Mouse (Mus musculus) midbrain, embryonic 16.5 days (tissue): Measurements from ENCODE around the gene Apobec1. TPM values are rescaled to one million over a fixed set of nuclear protein-coding genes. Genes with fewer than 3 reads are reported as not detected.
"Not testable (repeated sequence)": the region's sequence is repeated elsewhere in the genome, so short reads cannot be mapped to it uniquely, and the experiment has no call there.

Source experiments
- ATAC-seq: fragments of 200-750 bp; cut with Nextera tagmentation; 2 replicates; pipeline ENCODE4 v1.8.0; 2017; ENCODE audit warnings: moderate TSS enrichment
- H3K27ac ChIP-seq: fragments of 300-500 bp; sonication (generic); 2 replicates; pipeline ENCODE4 v1.5.1; 2014; ENCODE audit warnings: mild to moderate bottlenecking, low read length, mixed read lengths
- H3K27me3 ChIP-seq: fragments of 300-500 bp; sonication (generic); 2 replicates; pipeline ENCODE4 v1.6.1; 2014; ENCODE audit warnings: low read depth, low read length, mixed read lengths; ENCODE audit not compliant: control insufficient read depth, insufficient read depth
- H3K36me3 ChIP-seq: fragments of 300-500 bp; sonication (generic); 2 replicates; pipeline ENCODE4 v1.6.1; 2014; ENCODE audit warnings: mild to moderate bottlenecking, low read length, moderate library complexity, mixed read lengths; ENCODE audit not compliant: control insufficient read depth, insufficient read depth
- H3K4me1 ChIP-seq: fragments of 300-500 bp; sonication (generic); 2 replicates; pipeline ENCODE4 v1.6.1; 2014; ENCODE audit warnings: mild to moderate bottlenecking, low read length, mixed read lengths; ENCODE audit not compliant: control insufficient read depth, insufficient read depth
- H3K4me2 ChIP-seq: fragments of 300-500 bp; sonication (generic); 2 replicates; pipeline ENCODE4 v1.6.1; 2014; ENCODE audit warnings: mild to moderate bottlenecking, low read length, mixed read lengths
- H3K4me3 ChIP-seq: fragments of 300-500 bp; sonication (generic); 2 replicates; pipeline ENCODE4 v1.5.1; 2014; ENCODE audit warnings: low read depth, mild to moderate bottlenecking, low read length, moderate library complexity, mixed read lengths
- H3K9ac ChIP-seq: fragments of 300-500 bp; sonication (generic); 2 replicates; pipeline ENCODE4 v1.6.1; 2014; ENCODE audit warnings: low read depth, low read length, mixed read lengths
- H3K9me3 ChIP-seq: fragments of 300-500 bp; sonication (generic); replicated peaks from 2 replicates; pipeline ENCODE4 v1.6.1; 2014; ENCODE audit warnings: mild to moderate bottlenecking, low read length, mixed read lengths; ENCODE audit not compliant: control insufficient read depth, poor library complexity, severe bottlenecking
- WGBS: fragments of 180-500 bp; shearing (Covaris S2); extraction: QIAGEN DNeasy Blood & Tissue Kit; methylation state at CpG from one replicate; pipeline ENCODE4 v1.1.7; 2014; 5-methylcytosine and 5-hydroxymethylcytosine counted together
- polyA plus RNA-seq: library from polyadenylated mRNA; unstranded; fragments of >200 nt; fragmentation: Nextera tagmentation; extraction: Ambion mirVana; gene quantifications from 2 replicates; pipeline ENCODE4 v1.2.1, GENCODE M21; 2015

Apobec1 gene
- polyA plus RNA-seq, 1 experiment from 2014 or later = 1.7 TPM

DNA sequence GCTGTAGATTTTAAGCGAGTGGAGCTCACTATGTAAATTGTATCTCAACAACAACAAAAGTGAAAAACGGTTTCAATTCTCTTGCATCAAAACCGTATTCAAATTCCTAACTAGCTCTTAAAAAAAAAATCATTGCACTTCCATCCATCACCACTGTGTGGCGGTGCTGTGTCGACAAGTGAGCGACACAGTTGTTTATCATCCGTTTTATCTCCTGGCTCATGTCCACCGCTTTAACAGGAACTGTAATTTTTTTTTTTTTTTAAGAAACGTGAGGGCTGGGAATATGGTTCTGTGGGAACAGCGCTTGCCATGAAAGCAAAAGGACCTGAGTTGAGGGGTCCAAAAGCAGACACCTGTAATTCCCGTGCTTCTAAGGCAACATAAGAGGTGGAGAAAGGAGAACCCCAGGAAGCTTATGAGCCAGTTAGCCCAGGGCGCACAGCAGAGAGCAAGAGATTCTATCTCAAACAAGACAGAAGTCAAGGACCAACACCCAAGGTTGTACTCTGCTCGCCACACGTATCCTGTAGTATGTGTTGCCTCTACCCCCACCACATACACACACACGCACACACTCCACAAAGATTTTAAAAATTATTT, 45.2 kb downstream of the Apobec1 start:
- no peaks in the 10 kb centered on the region for H3K36me3 ChIP-seq
- no peak overlapping the region for H3K27ac ChIP-seq
- ATAC-seq = peak; percentile 19; the same call in 1 of the 2 replicates
- peak overlapping the region; percentile 33 for H3K4me3 ChIP-seq
- WGBS = 24% methylated on average over 15 of the region's 15 CpGs
- H3K9ac ChIP-seq = peak overlapping the region; percentile 49; the same call in 1 of the 2 replicates
- H3K4me2 ChIP-seq = peak overlapping the region; percentile 48
- H3K27me3 ChIP-seq = no peaks in the 10 kb centered on the region; the same call in 1 of the 2 replicates
- H3K4me1 ChIP-seq = peaks cover 2% of the 10 kb centered on the region
- H3K9me3 ChIP-seq = no peaks in the 10 kb centered on the region

DNA sequence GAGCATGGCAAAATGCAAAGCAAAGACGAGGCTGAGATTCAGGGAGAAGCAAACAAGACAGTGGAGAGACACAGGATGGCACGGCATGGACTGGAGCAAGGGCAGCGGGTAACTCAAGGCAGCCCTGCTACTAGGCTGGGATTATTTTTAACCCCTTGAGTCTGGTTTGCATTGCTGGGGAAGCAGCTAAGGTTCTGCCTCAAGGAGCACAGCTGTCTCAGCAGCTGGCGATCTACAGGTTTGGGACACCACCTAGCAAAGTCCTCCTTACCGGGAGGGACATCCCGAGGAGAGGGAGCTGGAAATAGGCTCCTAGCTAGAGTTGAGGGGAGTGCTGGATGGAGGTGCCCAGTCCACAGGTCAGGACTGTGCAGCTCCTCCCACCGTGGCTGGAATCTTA, 47.0 kb downstream of the Apobec1 start:
- no peak overlapping the region for H3K9ac ChIP-seq
- H3K27ac ChIP-seq = no peak overlapping the region
- no peaks in the 10 kb centered on the region for H3K36me3 ChIP-seq
- no peak overlapping the region for H3K4me3 ChIP-seq
- peaks cover under 1% of the 10 kb centered on the region for H3K4me1 ChIP-seq
- no peak overlapping the region for H3K4me2 ChIP-seq
- no peaks in the 10 kb centered on the region for H3K27me3 ChIP-seq
- H3K9me3 ChIP-seq = no peaks in the 10 kb centered on the region
- 47% methylated on average over 7 of the region's 7 CpGs for WGBS
- ATAC-seq = no peak

DNA sequence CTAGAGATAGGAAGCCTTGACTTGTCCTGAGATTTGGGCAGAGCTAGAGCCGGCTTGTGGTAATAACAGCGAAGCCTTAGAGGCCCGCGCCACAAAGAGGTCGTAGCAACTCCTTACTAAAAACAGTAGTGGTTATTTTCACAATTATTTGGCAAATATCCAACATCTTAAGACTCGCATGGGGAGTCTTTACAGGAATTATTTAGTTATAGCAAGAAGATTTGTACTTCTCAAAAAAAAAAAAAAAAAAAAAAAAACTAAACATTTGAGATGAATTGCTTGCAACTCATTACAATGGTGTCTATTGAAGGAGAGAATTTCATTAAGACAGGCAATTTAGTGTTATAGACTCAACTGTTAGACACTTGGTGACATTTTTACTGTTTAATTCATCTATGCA, 48.1 kb downstream of the Apobec1 start:
- no peaks in the 10 kb centered on the region; the same call in 1 of the 2 replicates for H3K4me1 ChIP-seq
- H3K36me3 ChIP-seq = no peaks in the 10 kb centered on the region
- H3K4me2 ChIP-seq = no peak overlapping the region
- no peak overlapping the region for H3K4me3 ChIP-seq
- WGBS = 83% methylated on average over 6 of the region's 6 CpGs
- H3K27me3 ChIP-seq = no peaks in the 10 kb centered on the region
- H3K9me3 ChIP-seq = no peaks in the 10 kb centered on the region
- H3K27ac ChIP-seq = no peak overlapping the region
- ATAC-seq = no peak
- H3K9ac ChIP-seq = no peak overlapping the region

DNA sequence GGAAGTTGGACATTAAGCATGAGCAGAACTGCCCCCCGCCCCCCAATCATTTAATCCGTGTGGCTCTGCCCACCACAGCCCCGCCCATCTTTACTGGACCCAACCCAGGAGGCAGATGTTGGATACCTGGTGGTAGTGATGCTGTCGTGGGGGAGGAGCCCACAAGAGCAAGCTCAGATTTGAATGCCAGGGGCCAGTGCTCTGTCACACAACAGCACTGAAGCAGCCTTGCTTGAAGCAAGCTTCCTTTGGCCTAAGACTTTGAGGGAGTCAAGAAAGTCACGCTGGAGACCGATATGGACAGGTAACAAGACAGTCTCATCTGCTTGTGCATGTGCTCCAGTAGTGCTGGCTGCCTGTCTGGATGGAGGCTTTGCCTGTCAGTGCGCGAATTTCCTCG, 48.6 kb downstream of the Apobec1 start, which contains the start of gene Aicda:
Gene Aicda (plus strand): TSS at position 196 of the 400 bp plus-strand sequence.
- ATAC-seq = no peak

DNA sequence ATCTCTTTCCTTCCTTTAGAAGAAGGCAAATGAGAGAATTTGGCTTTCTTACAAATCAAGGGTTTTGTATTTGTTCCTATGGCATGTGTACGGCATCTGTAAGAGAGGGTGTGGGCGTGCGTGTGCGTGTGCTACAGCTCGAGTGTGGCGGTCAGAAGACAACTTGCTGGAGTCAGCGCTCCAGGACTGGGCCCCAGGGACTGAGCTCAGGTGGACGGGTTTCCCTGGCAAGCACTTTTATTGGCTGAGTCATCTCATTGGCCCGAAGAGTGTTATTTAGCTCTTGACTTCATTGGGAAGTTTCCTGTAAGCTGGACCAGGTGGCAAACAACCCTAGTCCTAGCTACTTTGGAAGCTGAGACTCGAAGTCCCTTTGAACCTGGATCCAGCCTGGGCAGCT, 56.3 kb downstream of the Apobec1 start:
- WGBS = 82% methylated on average over 10 of the region's 10 CpGs
- ATAC-seq = no peak
- H3K4me2 ChIP-seq = no peak overlapping the region

More for the DNA sequence above, 48.6 kb downstream of the Apobec1 start, which contains the start of gene Aicda:
- Histone ChIP-seq H3K9ac (no peak within 1 kb of the TSS), H3K27me3 (no peaks in the 10 kb centered on the region), H3K4me3 (no peak within 1 kb of the TSS), H3K4me2 (no peak within 1 kb of the TSS), H3K36me3 (no peaks in the 10 kb centered on the region), H3K9me3 (no peaks in the 10 kb centered on the region), H3K27ac (no peak within 1 kb of the TSS), H3K4me1 (no peaks in the 10 kb centered on the region; the same call in 1 of the 2 replicates)
- 58% methylated on average over 9 of the region's 9 CpGs for WGBS

DNA sequence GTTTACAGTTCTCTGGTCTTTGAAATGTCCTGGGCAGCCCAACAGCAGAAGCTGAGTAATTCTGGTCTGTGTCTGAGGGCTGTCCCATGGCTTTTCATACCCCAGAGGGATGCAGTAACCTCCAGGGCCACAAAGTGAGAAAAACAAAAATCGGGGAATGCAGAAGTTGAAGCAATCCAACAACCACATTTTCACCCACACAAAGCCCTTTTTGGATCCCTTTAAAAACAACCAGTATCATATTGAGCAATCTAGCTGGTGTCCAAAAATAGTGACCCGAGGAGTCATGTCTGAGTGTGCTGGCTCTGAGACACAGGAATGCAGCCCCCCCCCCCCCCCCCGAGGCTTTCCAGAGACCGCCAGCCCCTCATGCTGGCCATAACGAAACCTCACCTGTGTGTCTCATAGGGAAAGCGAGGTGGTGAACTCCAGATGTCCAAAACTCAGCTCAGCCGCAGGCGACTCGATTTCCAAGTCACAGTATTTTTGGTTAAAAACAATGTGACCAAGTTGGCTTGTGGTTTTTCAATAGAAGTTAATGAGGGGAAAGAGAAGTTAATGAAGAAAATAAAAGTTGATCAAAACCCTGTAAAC, 56.9 kb downstream of the Apobec1 start:
- no peak overlapping the region for H3K4me2 ChIP-seq
- H3K36me3 ChIP-seq = no peaks in the 10 kb centered on the region
- H3K9me3 ChIP-seq = no peaks in the 10 kb centered on the region
- H3K27me3 ChIP-seq = no peaks in the 10 kb centered on the region
- no peak overlapping the region for H3K9ac ChIP-seq
- ATAC-seq = no peak
- no peak overlapping the region for H3K27ac ChIP-seq
- H3K4me3 ChIP-seq = no peak overlapping the region
- 82% methylated on average over 8 of the region's 9 CpGs for WGBS
- H3K4me1 ChIP-seq = no peaks in the 10 kb centered on the region

More for the DNA sequence above, 56.3 kb downstream of the Apobec1 start:
- Histone ChIP-seq H3K9ac (no peak overlapping the region), H3K9me3 (no peaks in the 10 kb centered on the region), H3K27me3 (no peaks in the 10 kb centered on the region), H3K36me3 (no peaks in the 10 kb centered on the region), H3K27ac (no peak overlapping the region), H3K4me3 (no peak overlapping the region), H3K4me1 (no peaks in the 10 kb centered on the region)

DNA sequence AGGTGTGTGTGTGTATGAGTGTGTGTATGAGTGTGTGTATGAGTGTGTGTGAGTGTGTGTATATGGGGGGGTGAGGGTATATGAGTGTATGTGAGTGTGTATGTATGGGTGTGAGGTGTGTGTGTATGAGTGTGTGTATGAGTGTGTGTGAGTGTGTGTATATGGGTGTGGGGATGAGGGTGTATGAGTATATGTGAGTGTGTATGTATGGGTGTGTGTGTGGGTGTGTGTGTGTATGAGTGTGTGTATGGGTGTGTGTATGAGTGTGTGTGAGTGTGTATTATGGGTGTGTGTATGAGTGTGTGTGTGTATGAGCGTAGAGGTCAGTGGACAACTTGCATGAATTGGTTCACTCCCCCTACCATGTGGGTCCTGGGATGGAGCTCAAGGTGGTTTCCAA, 57.6 kb downstream of the Apobec1 start:
- Histone ChIP-seq H3K36me3 (no peaks in the 10 kb centered on the region), H3K27me3 (no peaks in the 10 kb centered on the region), H3K9me3 (no peaks in the 10 kb centered on the region), H3K4me3 (no peak overlapping the region), H3K27ac (no peak overlapping the region), H3K9ac (no peak overlapping the region), H3K4me1 (no peaks in the 10 kb centered on the region), H3K4me2 (no peak overlapping the region)
- ATAC-seq = no peak
- WGBS = 81% methylated on average over 1 of the region's 1 CpGs

DNA sequence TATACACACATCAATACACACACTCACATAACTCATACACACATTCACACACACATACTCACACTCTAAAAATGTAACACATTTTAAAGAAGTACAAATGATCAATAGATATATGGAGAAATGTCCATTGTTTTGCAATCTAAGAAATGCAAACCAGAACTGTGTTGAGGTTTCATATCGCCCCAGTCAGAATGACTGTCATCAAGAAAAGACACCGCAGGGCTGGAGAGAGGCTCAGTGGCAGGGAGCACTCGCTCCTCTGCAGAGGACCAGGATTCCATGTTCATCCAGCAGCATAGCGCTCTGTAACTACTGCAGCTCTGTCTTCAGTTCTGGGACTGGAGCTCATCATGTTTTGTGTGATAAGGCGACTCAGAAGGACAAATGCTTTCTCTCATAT, 58.7 kb downstream of the Apobec1 start:
- no peak overlapping the region for H3K4me2 ChIP-seq
- no peaks in the 10 kb centered on the region for H3K4me1 ChIP-seq
- 85% methylated on average over 5 of the region's 5 CpGs for WGBS
- no peaks in the 10 kb centered on the region for H3K9me3 ChIP-seq
- no peak overlapping the region for H3K9ac ChIP-seq
- H3K4me3 ChIP-seq = no peak overlapping the region
- no peak overlapping the region for H3K27ac ChIP-seq
- H3K27me3 ChIP-seq = no peaks in the 10 kb centered on the region
- no peak for ATAC-seq
- no peaks in the 10 kb centered on the region for H3K36me3 ChIP-seq

DNA sequence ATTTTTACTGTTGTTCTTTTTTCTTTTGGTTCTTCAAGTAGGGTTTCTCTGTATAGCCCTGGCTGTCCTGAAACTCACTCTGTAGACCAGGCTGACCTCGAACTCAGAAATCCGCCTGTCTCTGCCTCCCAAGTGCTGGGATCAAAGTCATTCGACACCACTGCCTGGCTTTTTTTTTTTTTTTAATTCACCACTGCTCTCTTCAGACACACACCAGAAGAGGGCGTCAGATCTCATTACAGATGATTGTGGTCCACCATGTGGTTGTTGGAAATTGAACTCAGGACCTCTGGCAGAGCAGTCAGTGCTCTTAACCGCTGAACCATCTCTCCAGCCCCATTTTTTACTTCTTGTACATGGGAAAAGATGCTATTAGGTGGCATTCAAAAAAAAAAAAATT, 59.8 kb downstream of the Apobec1 start:
- H3K36me3 ChIP-seq, H3K27me3 ChIP-seq, H3K27ac ChIP-seq, H3K9ac ChIP-seq, H3K4me1 ChIP-seq, ATAC-seq, H3K4me2 ChIP-seq, H3K9me3 ChIP-seq, H3K4me3 ChIP-seq: not testable (repeated sequence)
- WGBS = 81% methylated on average over 5 of the region's 5 CpGs
